Mouse (Mus musculus) forebrain, embryonic 16.5 days (tissue): Measurements from ENCODE around the gene AC170998.1. TPM values are rescaled to one million over a fixed set of nuclear protein-coding genes. Genes with fewer than 3 reads are reported as not detected.

Experiments
- ATAC-seq: fragments of 200-750 bp; cut with Nextera tagmentation; 2 replicates; pipeline ENCODE4 v1.8.0; 2017; ENCODE audit warnings: mild to moderate bottlenecking, moderate library complexity
- H3K27ac ChIP-seq: fragments of 300-500 bp; sonication (generic); 2 replicates; pipeline ENCODE4 v1.5.1; 2014; ENCODE audit warnings: low read length, control low read depth
- H3K27me3 ChIP-seq: fragments of 300-500 bp; sonication (generic); replicated peaks from 2 replicates; pipeline ENCODE4 v1.6.1; 2014; ENCODE audit warnings: low read length; ENCODE audit not compliant: control insufficient read depth, insufficient read depth
- H3K36me3 ChIP-seq: fragments of 300-500 bp; sonication (generic); 2 replicates; pipeline ENCODE4 v1.6.1; 2014; ENCODE audit not compliant: control insufficient read depth, insufficient read depth
- H3K4me1 ChIP-seq: fragments of 300-500 bp; sonication (generic); replicated peaks from 2 replicates; pipeline ENCODE4 v1.6.1; 2014; ENCODE audit warnings: low read length; ENCODE audit not compliant: control insufficient read depth, insufficient read depth
- H3K4me2 ChIP-seq: fragments of 300-500 bp; sonication (generic); 2 replicates; pipeline ENCODE4 v1.6.1; 2014; ENCODE audit warnings: mild to moderate bottlenecking, low read length, control low read depth
- H3K4me3 ChIP-seq: fragments of 300-500 bp; sonication (generic); replicated peaks from 2 replicates; pipeline ENCODE4 v1.5.1; 2014; ENCODE audit warnings: mild to moderate bottlenecking, low read length, control low read depth
- H3K9ac ChIP-seq: fragments of 300-500 bp; sonication (generic); replicated peaks from 2 replicates; pipeline ENCODE4 v1.6.1; 2014; ENCODE audit warnings: low read depth, low read length, control low read depth
- H3K9me3 ChIP-seq: fragments of 300-500 bp; sonication (generic); 2 replicates; pipeline ENCODE4 v1.6.1; 2016; ENCODE audit warnings: low read length; ENCODE audit not compliant: control insufficient read depth
- WGBS: fragments of 180-500 bp; shearing (Covaris S2); extraction: QIAGEN DNeasy Blood & Tissue Kit; methylation state at CpG from one replicate; pipeline ENCODE4 v1.1.7; 2014; 5-methylcytosine and 5-hydroxymethylcytosine counted together
- polyA plus RNA-seq: library from polyadenylated mRNA; unstranded; fragments of >200 nt; fragmentation: Nextera tagmentation; extraction: Ambion mirVana; gene quantifications from 2 replicates; pipeline ENCODE4 v1.2.1, GENCODE M21; 2015

AC170998.1 gene
- 0.43 and 3.5 TPM in 2 replicates for polyA plus RNA-seq

GRCm38 (mm10) chr17:28725783-28726182 is at the start of gene AC170998.1:
Gene AC170998.1, plus strand, starts transcription at chr17:28726083.
- Histone ChIP-seq H3K9me3 (no peaks in the 10 kb centered on the region), H3K4me1 (no peaks in the 10 kb centered on the region), H3K4me2 (no peak within 1 kb of the TSS), H3K27ac (no peak within 1 kb of the TSS), H3K4me3 (no peak within 1 kb of the TSS), H3K36me3 (peaks cover 21% of the 10 kb centered on the region; the same call in 1 of the 2 replicates), H3K27me3 (no peaks in the 10 kb centered on the region), H3K9ac (no peak within 1 kb of the TSS)
- 93% methylated on average over 4 of the region's 4 CpGs for WGBS
- no peak for ATAC-seq

- Histone ChIP-seq H3K4me2 (no peak overlapping the region), H3K27ac (no peak overlapping the region), H3K36me3 (no peaks in the 10 kb centered on the region), H3K4me1 (no peaks in the 10 kb centered on the region), H3K9ac (no peak overlapping the region), H3K9me3 (no peaks in the 10 kb centered on the region), H3K4me3 (no peak overlapping the region), H3K27me3 (no peaks in the 10 kb centered on the region)
- no peak for ATAC-seq
- WGBS: 66% methylated on average over 13 of the region's 13 CpGs
Observed at GRCm38 (mm10) chr17:28682311-28683084, 43.4 kb upstream of the AC170998.1 start.

- Histone ChIP-seq H3K9ac (no peak overlapping the region), H3K27ac (no peak overlapping the region), H3K27me3 (no peaks in the 10 kb centered on the region), H3K4me1 (no peaks in the 10 kb centered on the region), H3K4me2 (no peak overlapping the region), H3K36me3 (no peaks in the 10 kb centered on the region), H3K4me3 (no peak overlapping the region), H3K9me3 (no peaks in the 10 kb centered on the region)
- WGBS: 7% methylated on average over 1 of the region's 1 CpGs
- no peak for ATAC-seq
Observed at GRCm38 (mm10) chr17:28683601-28684000, 42.3 kb upstream of the AC170998.1 start.

GRCm38 (mm10) chr17:28684631-28685030 is 41.3 kb upstream of the AC170998.1 start:
- Histone ChIP-seq H3K4me3 (no peak overlapping the region), H3K4me2 (no peak overlapping the region), H3K27me3 (no peaks in the 10 kb centered on the region), H3K27ac (no peak overlapping the region), H3K9me3 (no peaks in the 10 kb centered on the region), H3K36me3 (no peaks in the 10 kb centered on the region), H3K9ac (no peak overlapping the region), H3K4me1 (peaks cover 5% of the 10 kb centered on the region)
- WGBS: 36% methylated on average over 19 of the region's 19 CpGs
- ATAC-seq: no peak

- no peak overlapping the region for H3K9ac ChIP-seq
- ATAC-seq: no peak
Observed at GRCm38 (mm10) chr17:28687354-28687753, 38.5 kb upstream of the AC170998.1 start.

GRCm38 (mm10) chr17:28689586-28690283 is 36.1 kb upstream of the AC170998.1 start, which contains the start of gene Slc26a8:
Gene Slc26a8, minus strand, starts transcription at chr17:28690233.
- Histone ChIP-seq H3K4me2 (peak within 1 kb of the TSS; percentile 80), H3K9ac (peak within 1 kb of the TSS; percentile 65), H3K4me1 (peaks cover 22% of the 10 kb centered on the region), H3K9me3 (no peaks in the 10 kb centered on the region), H3K36me3 (no peaks in the 10 kb centered on the region), H3K4me3 (peak within 1 kb of the TSS; percentile 97), H3K27ac (peak within 1 kb of the TSS; percentile 96), H3K27me3 (no peaks in the 10 kb centered on the region)
- WGBS: 9% methylated on average over 40 of the region's 40 CpGs
- no peak for ATAC-seq

More at GRCm38 (mm10) chr17:28687354-28687753, 38.5 kb upstream of the AC170998.1 start:
- H3K36me3 ChIP-seq: no peaks in the 10 kb centered on the region
- no peak overlapping the region for H3K27ac ChIP-seq
- peaks cover 12% of the 10 kb centered on the region for H3K4me1 ChIP-seq
- H3K9me3 ChIP-seq: no peaks in the 10 kb centered on the region
- no peaks in the 10 kb centered on the region for H3K27me3 ChIP-seq
- 51% methylated on average over 4 of the region's 4 CpGs for WGBS
- H3K4me3 ChIP-seq: no peak overlapping the region
- H3K4me2 ChIP-seq: no peak overlapping the region

GRCm38 (mm10) chr17:28690776-28691686 is 34.9 kb upstream of the AC170998.1 start, which contains the start of gene Mapk14:
Gene Mapk14, plus strand, starts transcription at chr17:28691329.
- peak; percentile 97 for ATAC-seq
- Histone ChIP-seq H3K27ac (peak within 1 kb of the TSS; percentile 96), H3K4me1 (peaks cover 22% of the 10 kb centered on the region), H3K36me3 (no peaks in the 10 kb centered on the region), H3K4me2 (peak within 1 kb of the TSS; percentile 63), H3K9me3 (no peaks in the 10 kb centered on the region), H3K4me3 (peak within 1 kb of the TSS; percentile 97), H3K27me3 (no peaks in the 10 kb centered on the region), H3K9ac (peak within 1 kb of the TSS; percentile 94)
- WGBS: under 1% methylated on average over 81 of the region's 86 CpGs

- H3K27me3 ChIP-seq: no peaks in the 10 kb centered on the region
- peak overlapping the region; percentile 94 for H3K9ac ChIP-seq
- ATAC-seq: peak; percentile 42
- no peaks in the 10 kb centered on the region for H3K9me3 ChIP-seq
- peak overlapping the region; percentile 60 for H3K4me2 ChIP-seq
- H3K27ac ChIP-seq: peak overlapping the region; percentile 96
- under 1% methylated on average over 50 of the region's 53 CpGs for WGBS
- peaks cover 25% of the 10 kb centered on the region for H3K4me1 ChIP-seq
- H3K36me3 ChIP-seq: no peaks in the 10 kb centered on the region
- peak overlapping the region; percentile 97 for H3K4me3 ChIP-seq
Observed at GRCm38 (mm10) chr17:28691687-28692340, 34.1 kb upstream of the AC170998.1 start.
